Mouse (Mus musculus): ENCODE measurements around the gene Slc25a24. TPM values are rescaled to one million over a fixed set of nuclear protein-coding genes. Genes with fewer than 3 reads are reported as not detected.

Gene Slc25a24
- polyA plus RNA-seq, 1 experiment from 2014 or later: 52.5 TPM

- H3K9me3 ChIP-seq: no peaks in the 10 kb centered on the region
- H3K27me3 ChIP-seq: no peaks in the 10 kb centered on the region
- no peaks in the 10 kb centered on the region for H3K36me3 ChIP-seq
- H3K9ac ChIP-seq: no peak overlapping the region
- H3K4me3 ChIP-seq: no peak overlapping the region
- no peak overlapping the region for H3K4me2 ChIP-seq (replicated peaks)
- 67% methylated on average over 5 of the region's 5 CpGs for WGBS
- no peak for ATAC-seq (ENCODE audit: insufficient number of reproducible peaks, insufficient read depth, low FRiP score, low TSS enrichment)
- no peaks in the 10 kb centered on the region for H3K4me1 ChIP-seq
- H3K27ac ChIP-seq: no peak overlapping the region
Observed at GRCm38 (mm10) chr3:109174394-109174793, 51.4 kb downstream of the Slc25a24 start.

- no peak overlapping the region for H3K27ac ChIP-seq
- H3K4me1 ChIP-seq: no peaks in the 10 kb centered on the region
- H3K36me3 ChIP-seq: no peaks in the 10 kb centered on the region
- no peaks in the 10 kb centered on the region for H3K9me3 ChIP-seq
- H3K4me2 ChIP-seq (replicated peaks): no peak overlapping the region
- no peak for ATAC-seq (ENCODE audit: insufficient number of reproducible peaks, insufficient read depth, low FRiP score, low TSS enrichment)
- WGBS: 56% methylated on average over 6 of the region's 6 CpGs
- H3K27me3 ChIP-seq: no peaks in the 10 kb centered on the region
- no peak overlapping the region for H3K4me3 ChIP-seq
- H3K9ac ChIP-seq: no peak overlapping the region
Observed at GRCm38 (mm10) chr3:109178705-109179104, 55.8 kb downstream of the Slc25a24 start.

- Histone ChIP-seq H3K4me3 (no peak overlapping the region), H3K9me3 (no peaks in the 10 kb centered on the region), H3K27me3 (no peaks in the 10 kb centered on the region), H3K27ac (no peak overlapping the region), H3K4me2 (replicated peaks) (no peak overlapping the region), H3K9ac (no peak overlapping the region), H3K4me1 (no peaks in the 10 kb centered on the region), H3K36me3 (no peaks in the 10 kb centered on the region)
- 32% methylated on average over 6 of the region's 6 CpGs for WGBS
- no peak for ATAC-seq (ENCODE audit: insufficient number of reproducible peaks, insufficient read depth, low FRiP score, low TSS enrichment)
Observed at GRCm38 (mm10) chr3:109179528-109180076, 56.7 kb downstream of the Slc25a24 start.

GRCm38 (mm10) chr3:109196166-109196565 lies 73.2 kb downstream of the Slc25a24 start:
- H3K4me3 ChIP-seq: no peak overlapping the region
- H3K27ac ChIP-seq: no peak overlapping the region
- H3K4me1 ChIP-seq: no peaks in the 10 kb centered on the region
- no peaks in the 10 kb centered on the region for H3K27me3 ChIP-seq
- 83% methylated on average over 2 of the region's 2 CpGs for WGBS
- ATAC-seq (ENCODE audit: insufficient number of reproducible peaks, insufficient read depth, low FRiP score, low TSS enrichment): no peak
- no peak overlapping the region for H3K4me2 ChIP-seq (replicated peaks)
- H3K9me3 ChIP-seq: no peaks in the 10 kb centered on the region
- no peaks in the 10 kb centered on the region for H3K36me3 ChIP-seq
- H3K9ac ChIP-seq: no peak overlapping the region

GRCm38 (mm10) chr3:109199280-109199679 lies 76.3 kb downstream of the Slc25a24 start:
- H3K9ac ChIP-seq: no peak overlapping the region

GRCm38 (mm10) chr3:109212322-109212721 lies 89.4 kb downstream of the Slc25a24 start:
- WGBS: 92% methylated on average over 3 of the region's 3 CpGs
- Histone ChIP-seq H3K27me3 (no peaks in the 10 kb centered on the region), H3K4me2 (replicated peaks) (no peak overlapping the region), H3K4me1 (no peaks in the 10 kb centered on the region), H3K4me3 (no peak overlapping the region), H3K9me3 (no peaks in the 10 kb centered on the region), H3K36me3 (no peaks in the 10 kb centered on the region), H3K27ac (no peak overlapping the region), H3K9ac (no peak overlapping the region)
- ATAC-seq (ENCODE audit: insufficient number of reproducible peaks, insufficient read depth, low FRiP score, low TSS enrichment): no peak

More at GRCm38 (mm10) chr3:109199280-109199679, 76.3 kb downstream of the Slc25a24 start:
- Histone ChIP-seq H3K4me1 (no peaks in the 10 kb centered on the region), H3K4me2 (replicated peaks) (no peak overlapping the region), H3K9me3 (no peaks in the 10 kb centered on the region), H3K4me3 (no peak overlapping the region), H3K36me3 (no peaks in the 10 kb centered on the region), H3K27me3 (no peaks in the 10 kb centered on the region), H3K27ac (no peak overlapping the region)
- no peak for ATAC-seq (ENCODE audit: insufficient number of reproducible peaks, insufficient read depth, low FRiP score, low TSS enrichment)
- 87% methylated on average over 1 of the region's 1 CpGs for WGBS

- no peak for ATAC-seq (ENCODE audit: insufficient number of reproducible peaks, insufficient read depth, low FRiP score, low TSS enrichment)
- Histone ChIP-seq H3K9me3 (no peaks in the 10 kb centered on the region), H3K9ac (no peak overlapping the region)
Observed at GRCm38 (mm10) chr3:109216352-109216751, 93.4 kb downstream of the Slc25a24 start.

More at GRCm38 (mm10) chr3:109216352-109216751, 93.4 kb downstream of the Slc25a24 start:
- H3K4me3 ChIP-seq: no peak overlapping the region
- H3K4me2 ChIP-seq (replicated peaks): no peak overlapping the region
- no peaks in the 10 kb centered on the region for H3K4me1 ChIP-seq
- no peak overlapping the region for H3K27ac ChIP-seq
- no peaks in the 10 kb centered on the region for H3K36me3 ChIP-seq
- no peaks in the 10 kb centered on the region for H3K27me3 ChIP-seq

Other genes with a start within 250 kb of the Slc25a24 start
- 0.14 and 0.17 TPM in 2 replicates for gene Fndc7, start 233.1 kb upstream of the Slc25a24 start, polyA plus RNA-seq (2016; fragmentation: Nextera tagmentation; extraction: Ambion mirVana)
- gene Prpf38b, start 211.4 kb upstream of the Slc25a24 start, polyA plus RNA-seq (2016; fragmentation: Nextera tagmentation; extraction: Ambion mirVana): 82.3 and 91.7 TPM in 2 replicates
- 1.6 and 1.9 TPM in 2 replicates for gene Henmt1, start 183.3 kb upstream of the Slc25a24 start, polyA plus RNA-seq (2016; fragmentation: Nextera tagmentation; extraction: Ambion mirVana)
- not detected in 2 replicates for gene Gm9857, start 182.7 kb upstream of the Slc25a24 start, polyA plus RNA-seq (2016; fragmentation: Nextera tagmentation; extraction: Ambion mirVana)
- gene Fam102b, start 95.5 kb upstream of the Slc25a24 start, polyA plus RNA-seq (2016; fragmentation: Nextera tagmentation; extraction: Ambion mirVana): 11.6 and 15.1 TPM in 2 replicates
- not detected in 2 replicates for gene Slc25a54, start 42.7 kb upstream of the Slc25a24 start, polyA plus RNA-seq (2016; fragmentation: Nextera tagmentation; extraction: Ambion mirVana)
- 7.9 and 8.7 TPM in 2 replicates for gene Vav3, start 217.5 kb downstream of the Slc25a24 start, polyA plus RNA-seq (2016; fragmentation: Nextera tagmentation; extraction: Ambion mirVana)